Mouse (Mus musculus) ES-Bruce4 (cell line): Measurements from ENCODE around the gene Atoh1. TPM values are rescaled to one million over a fixed set of nuclear protein-coding genes. Genes with fewer than 3 reads are reported as not detected.
A peak's percentile ranks its signal among the peaks of the same experiment; 100 is the strongest.

ENCODE experiments used
- H3K27ac ChIP-seq: 2 replicates; pipeline ENCODE4 v1.5.1; 2012; ENCODE audit warnings: low read length, inconsistent platforms; ENCODE audit not compliant: insufficient read depth
- H3K27me3 ChIP-seq: 2 replicates; pipeline ENCODE4 v1.6.1; 2012; ENCODE audit warnings: mild to moderate bottlenecking, low read length, inconsistent platforms; ENCODE audit not compliant: control insufficient read depth, poor library complexity, insufficient read depth, severe bottlenecking
- H3K36me3 ChIP-seq: 2 replicates; pipeline ENCODE4 v1.6.1; 2012; ENCODE audit warnings: inconsistent platforms, mild to moderate bottlenecking, low read length, moderate library complexity; ENCODE audit not compliant: control insufficient read depth, poor library complexity, insufficient read depth, severe bottlenecking
- H3K4me1 ChIP-seq: one replicate; pipeline ENCODE4 v1.8.1; 2011; ENCODE audit warnings: low read length; ENCODE audit not compliant: control insufficient read depth, insufficient read depth
- H3K4me3 ChIP-seq: 2 replicates; pipeline ENCODE4 v1.5.1; 2011; ENCODE audit warnings: low read depth, mild to moderate bottlenecking, low read length
- H3K9ac ChIP-seq: 2 replicates; pipeline ENCODE4 v1.6.1; 2012; ENCODE audit warnings: low read depth, mild to moderate bottlenecking, inconsistent platforms; ENCODE audit not compliant: poor library complexity, severe bottlenecking
- H3K9me3 ChIP-seq: replicated peaks from 2 replicates; pipeline ENCODE4 v1.6.1; 2012; ENCODE audit warnings: mild to moderate bottlenecking, low read length, inconsistent platforms; ENCODE audit not compliant: control insufficient read depth, poor library complexity, insufficient read depth, severe bottlenecking
- CTCF ChIP-seq: IDR thresholded peaks from one replicate; pipeline ENCODE4 v1.8.1; 2011; ENCODE audit warnings: low read depth, low read length
- EP300 ChIP-seq: IDR thresholded peaks from 2 replicates; pipeline ENCODE4 v1.6.1; 2011; ENCODE audit warnings: low read depth, low read length; ENCODE audit not compliant: insufficient read depth
- POLR2A ChIP-seq: IDR thresholded peaks from one replicate; pipeline ENCODE4 v1.8.1; 2011; ENCODE audit warnings: low read length; ENCODE audit not compliant: insufficient read depth
- polyA plus RNA-seq: library from polyadenylated mRNA; stranded (reverse); fragments of >200 nt; gene quantifications from 2 replicates; pipeline ENCODE4 v1.2.4, GENCODE M21; 2011; ENCODE audit warnings: low read depth; ENCODE audit not compliant: missing spikeins, insufficient read depth, insufficient read length

The Atoh1 gene
- polyA plus RNA-seq, 1 experiment, result not detected

DNA sequence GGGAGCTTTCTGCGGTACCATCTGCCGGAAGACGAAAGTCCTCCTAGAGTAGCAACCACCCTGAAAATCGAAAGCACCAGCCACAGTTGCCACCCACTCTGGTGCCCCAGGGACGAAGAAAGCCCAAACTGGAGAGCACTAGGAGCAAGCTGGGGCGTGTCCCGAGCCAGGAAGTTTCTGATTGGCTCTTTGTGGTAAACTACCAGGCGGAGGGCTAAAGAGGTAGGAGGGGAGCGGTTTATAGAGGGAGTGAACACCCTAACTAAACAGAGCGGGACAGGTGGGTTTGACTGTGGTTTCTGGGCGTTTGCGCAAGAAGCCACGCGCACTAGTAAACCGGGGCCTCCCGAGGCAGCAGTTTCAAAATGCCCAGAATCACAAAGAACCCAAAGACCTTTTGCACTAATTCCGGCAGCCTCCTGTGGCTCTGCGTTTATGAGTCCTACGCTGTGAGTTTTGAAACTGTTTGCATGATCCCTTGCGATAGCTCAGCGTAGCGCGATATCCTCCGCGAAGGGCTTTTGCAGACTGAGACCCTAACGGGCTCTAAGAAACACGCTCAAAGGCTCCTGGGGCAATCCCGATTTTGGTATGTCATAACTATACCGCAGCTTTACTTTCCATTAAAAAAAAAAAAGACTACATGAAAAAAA lies 1.0 kb upstream of the Atoh1 start:
- no peaks in the 10 kb centered on the region for H3K36me3 ChIP-seq
- TF ChIP-seq EP300 (no peak), CTCF (no peak), POLR2A (no peak)
- no peak overlapping the region for H3K9ac ChIP-seq
- peaks cover 11% of the 10 kb centered on the region; the same call in 1 of the 2 replicates for H3K27me3 ChIP-seq
- no peaks in the 10 kb centered on the region for H3K4me1 ChIP-seq
- no peaks in the 10 kb centered on the region for H3K9me3 ChIP-seq
- peak overlapping the region; percentile 72 for H3K4me3 ChIP-seq
- no peak overlapping the region for H3K27ac ChIP-seq

DNA sequence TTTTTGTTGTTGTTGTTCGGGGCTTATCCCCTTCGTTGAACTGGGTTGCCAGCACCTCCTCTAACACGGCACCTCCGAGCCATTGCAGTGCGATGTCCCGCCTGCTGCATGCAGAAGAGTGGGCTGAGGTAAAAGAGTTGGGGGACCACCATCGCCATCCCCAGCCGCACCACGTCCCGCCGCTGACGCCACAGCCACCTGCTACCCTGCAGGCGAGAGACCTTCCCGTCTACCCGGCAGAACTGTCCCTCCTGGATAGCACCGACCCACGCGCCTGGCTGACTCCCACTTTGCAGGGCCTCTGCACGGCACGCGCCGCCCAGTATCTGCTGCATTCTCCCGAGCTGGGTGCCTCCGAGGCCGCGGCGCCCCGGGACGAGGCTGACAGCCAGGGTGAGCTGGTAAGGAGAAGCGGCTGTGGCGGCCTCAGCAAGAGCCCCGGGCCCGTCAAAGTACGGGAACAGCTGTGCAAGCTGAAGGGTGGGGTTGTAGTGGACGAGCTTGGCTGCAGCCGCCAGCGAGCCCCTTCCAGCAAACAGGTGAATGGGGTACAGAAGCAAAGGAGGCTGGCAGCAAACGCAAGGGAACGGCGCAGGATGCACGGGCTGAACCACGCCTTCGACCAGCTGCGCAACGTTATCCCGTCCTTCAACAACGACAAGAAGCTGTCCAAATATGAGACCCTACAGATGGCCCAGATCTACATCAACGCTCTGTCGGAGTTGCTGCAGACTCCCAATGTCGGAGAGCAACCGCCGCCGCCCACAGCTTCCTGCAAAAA lies 496 bp downstream of the Atoh1 start:
- H3K4me3 ChIP-seq, result peak overlapping the region; percentile 52

DNA sequence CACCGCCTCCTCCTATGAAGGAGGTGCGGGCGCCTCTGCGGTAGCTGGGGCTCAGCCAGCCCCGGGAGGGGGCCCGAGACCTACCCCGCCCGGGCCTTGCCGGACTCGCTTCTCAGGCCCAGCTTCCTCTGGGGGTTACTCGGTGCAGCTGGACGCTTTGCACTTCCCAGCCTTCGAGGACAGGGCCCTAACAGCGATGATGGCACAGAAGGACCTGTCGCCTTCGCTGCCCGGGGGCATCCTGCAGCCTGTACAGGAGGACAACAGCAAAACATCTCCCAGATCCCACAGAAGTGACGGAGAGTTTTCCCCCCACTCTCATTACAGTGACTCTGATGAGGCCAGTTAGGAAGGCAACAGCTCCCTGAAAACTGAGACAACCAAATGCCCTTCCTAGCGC lies 1.1 kb downstream of the Atoh1 start:
- no peaks in the 10 kb centered on the region for H3K9me3 ChIP-seq
- peak overlapping the region; percentile 52 for H3K4me3 ChIP-seq
- H3K27me3 ChIP-seq, result peaks cover 22% of the 10 kb centered on the region
- H3K27ac ChIP-seq, result no peak overlapping the region
- H3K9ac ChIP-seq, result no peak overlapping the region
- H3K36me3 ChIP-seq, result no peaks in the 10 kb centered on the region
- no peak for TF ChIP-seq POLR2A
- no peak for TF ChIP-seq CTCF
- no peaks in the 10 kb centered on the region for H3K4me1 ChIP-seq

More for the DNA sequence above, 496 bp downstream of the Atoh1 start:
- Histone ChIP-seq H3K9ac (no peak overlapping the region), H3K27me3 (peaks cover 17% of the 10 kb centered on the region), H3K27ac (no peak overlapping the region), H3K36me3 (no peaks in the 10 kb centered on the region), H3K4me1 (no peaks in the 10 kb centered on the region), H3K9me3 (no peaks in the 10 kb centered on the region)
- TF ChIP-seq CTCF (no peak), EP300 (no peak), POLR2A (no peak)

- H3K9ac ChIP-seq, result no peak overlapping the region
- no peak for TF ChIP-seq POLR2A
- TF ChIP-seq EP300, result no peak
- TF ChIP-seq CTCF, result no peak
- H3K36me3 ChIP-seq, result no peaks in the 10 kb centered on the region
- H3K4me1 ChIP-seq, result no peaks in the 10 kb centered on the region
- no peak overlapping the region for H3K27ac ChIP-seq
- H3K4me3 ChIP-seq, result no peak overlapping the region
- H3K9me3 ChIP-seq, result no peaks in the 10 kb centered on the region
- peaks cover 25% of the 10 kb centered on the region for H3K27me3 ChIP-seq
Observed at GRCm38 (mm10) chr6:64730506-64731020, 1.6 kb downstream of the Atoh1 start.

DNA sequence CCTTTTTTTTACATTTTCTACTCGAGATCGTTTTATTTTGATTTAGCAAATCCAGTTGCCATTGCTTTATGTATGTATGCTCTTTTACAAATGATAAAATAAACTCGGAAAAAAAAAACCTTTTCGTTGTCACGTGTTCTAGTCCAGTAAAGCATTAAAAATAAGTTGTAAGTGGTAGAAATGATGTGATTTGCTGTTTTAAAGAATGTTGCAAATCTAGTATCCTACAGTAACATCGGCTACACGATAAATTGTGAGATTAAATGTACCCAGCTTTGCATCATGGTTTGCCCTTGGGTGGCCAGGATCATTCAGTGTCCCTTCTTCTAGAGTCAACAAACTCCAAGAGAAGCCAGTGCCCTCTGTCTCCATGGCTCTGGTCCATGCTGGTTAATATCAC lies 2.2 kb downstream of the Atoh1 start:
- TF ChIP-seq EP300 (no peak), CTCF (no peak), POLR2A (no peak)
- H3K4me1 ChIP-seq, result no peaks in the 10 kb centered on the region
- H3K36me3 ChIP-seq, result no peaks in the 10 kb centered on the region
- H3K27me3 ChIP-seq, result peaks cover 27% of the 10 kb centered on the region
- no peak overlapping the region for H3K27ac ChIP-seq
- H3K9ac ChIP-seq, result no peak overlapping the region
- no peaks in the 10 kb centered on the region for H3K9me3 ChIP-seq
- H3K4me3 ChIP-seq, result no peak overlapping the region

GRCm38 (mm10) chr6:64731621-64732320 lies 2.8 kb downstream of the Atoh1 start:
- no peaks in the 10 kb centered on the region for H3K4me1 ChIP-seq
- H3K27me3 ChIP-seq, result peaks cover 28% of the 10 kb centered on the region
- H3K9ac ChIP-seq, result no peak overlapping the region
- no peaks in the 10 kb centered on the region for H3K36me3 ChIP-seq
- no peak overlapping the region for H3K4me3 ChIP-seq
- TF ChIP-seq POLR2A (no peak), CTCF (no peak), EP300 (no peak)
- no peaks in the 10 kb centered on the region for H3K9me3 ChIP-seq
- H3K27ac ChIP-seq, result no peak overlapping the region
